Mouse (Mus musculus) regulatory T cell (primary cell): ENCODE data around the gene Phactr3.

Source experiments
- in situ Hi-C: fragments of 300-600 bp; cut with MboI, MseI; formaldehyde crosslinking; loops from one replicate; pipeline ENCODE4 v1.15.1; 2025; ENCODE audit warnings: high pct_unique_total_duplicates

The Phactr3 gene

GRCm38 (mm10) chr2:178257117-178257825, 138.5 kb downstream of the Phactr3 start:
- in situ Hi-C loops, result no loop called here

- in situ Hi-C loops, result no loop called here
These were observed 139.3 kb downstream of the Phactr3 start for GRCm38 (mm10) chr2:178257986-178258555.

GRCm38 (mm10) chr2:178263055-178263454, 144.3 kb downstream of the Phactr3 start:
- in situ Hi-C loops, result no loop called here

DNA sequence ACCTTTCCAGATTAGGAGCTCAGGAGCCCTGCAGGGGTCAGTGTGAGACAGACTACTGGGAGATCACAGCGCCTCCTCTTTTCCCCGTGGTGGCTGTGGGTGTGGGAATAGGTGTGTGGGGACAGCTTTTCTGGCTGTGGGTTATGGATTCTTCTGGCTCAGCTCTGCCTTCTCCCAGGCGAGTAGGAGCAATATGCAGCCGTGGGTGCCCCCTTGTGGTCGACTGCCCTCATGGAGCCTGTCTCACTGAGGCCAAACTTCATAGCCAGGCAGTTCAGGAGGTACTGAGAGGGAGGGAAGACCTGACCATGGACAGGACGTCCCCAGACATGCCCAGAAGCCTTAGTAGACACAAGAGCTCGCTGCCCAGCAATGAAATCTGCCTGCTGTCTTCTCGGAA, 145.6 kb downstream of the Phactr3 start:
- in situ Hi-C loops, result no loop called here

DNA sequence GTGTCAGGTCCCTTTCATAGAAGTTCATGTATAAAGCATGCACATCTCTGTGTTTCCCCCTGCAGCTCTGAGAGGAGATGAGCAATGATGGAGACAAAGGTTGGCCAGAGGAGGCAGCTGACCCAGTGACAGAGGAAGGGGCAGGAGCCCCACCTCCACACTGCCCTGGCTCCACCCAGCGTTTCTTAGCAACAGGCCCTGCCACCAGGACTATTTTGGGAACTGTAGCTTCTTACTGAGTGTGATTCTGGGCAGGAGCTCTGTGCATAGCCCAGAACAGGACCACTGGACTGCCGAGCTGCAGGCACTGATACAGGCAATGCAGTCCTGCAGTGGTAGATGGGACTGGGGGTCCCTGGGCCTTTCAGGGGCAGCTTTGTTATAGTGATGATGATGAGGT, 146.7 kb downstream of the Phactr3 start:
- in situ Hi-C loops, result no loop called here

- in situ Hi-C loops, result no loop called here
These were observed 152.0 kb downstream of the Phactr3 start for GRCm38 (mm10) chr2:178270794-178271193.

DNA sequence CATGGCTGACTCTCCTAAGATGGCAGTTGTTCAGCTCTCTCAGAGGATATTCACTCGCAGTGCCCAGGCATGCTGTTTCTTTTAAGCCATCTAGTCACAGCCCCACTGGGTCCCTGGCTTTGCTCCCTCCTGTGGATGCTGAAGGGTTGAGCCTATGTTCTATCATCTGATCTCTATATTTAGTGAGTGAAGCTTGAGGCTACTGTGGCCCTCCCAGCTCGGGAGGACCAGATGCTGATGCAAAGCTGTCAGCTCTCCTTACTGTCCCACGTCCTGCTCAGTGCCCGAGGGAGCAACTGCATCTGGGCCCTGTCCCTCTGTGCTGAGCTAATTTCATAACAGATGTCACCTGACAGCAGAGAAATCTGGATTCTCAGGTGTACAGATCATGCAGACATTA, 153.6 kb downstream of the Phactr3 start:
- in situ Hi-C loops, result no loop called here

DNA sequence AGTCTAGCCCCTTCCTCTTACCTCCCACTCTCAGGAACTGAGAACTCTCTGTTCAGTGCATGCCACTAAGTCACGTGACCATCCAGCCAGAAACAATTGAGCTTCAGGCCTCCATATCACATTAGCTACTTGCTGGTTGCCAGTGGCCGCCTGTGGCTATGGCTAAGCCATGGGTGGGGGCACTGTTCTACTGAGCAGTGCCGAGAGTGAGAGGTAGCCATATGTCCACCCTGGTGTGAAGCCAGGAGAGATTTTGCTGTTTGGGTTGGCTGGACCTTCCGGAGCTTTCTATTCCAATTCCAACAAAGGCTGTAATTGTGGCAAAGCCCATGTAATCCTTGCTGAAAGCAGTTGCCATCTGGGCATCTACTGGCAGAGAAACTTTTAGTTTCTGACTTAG, 155.4 kb downstream of the Phactr3 start:
- in situ Hi-C loops, result no loop called here

GRCm38 (mm10) chr2:178277206-178277605, 158.4 kb downstream of the Phactr3 start:
- in situ Hi-C loops, result no loop called here

DNA sequence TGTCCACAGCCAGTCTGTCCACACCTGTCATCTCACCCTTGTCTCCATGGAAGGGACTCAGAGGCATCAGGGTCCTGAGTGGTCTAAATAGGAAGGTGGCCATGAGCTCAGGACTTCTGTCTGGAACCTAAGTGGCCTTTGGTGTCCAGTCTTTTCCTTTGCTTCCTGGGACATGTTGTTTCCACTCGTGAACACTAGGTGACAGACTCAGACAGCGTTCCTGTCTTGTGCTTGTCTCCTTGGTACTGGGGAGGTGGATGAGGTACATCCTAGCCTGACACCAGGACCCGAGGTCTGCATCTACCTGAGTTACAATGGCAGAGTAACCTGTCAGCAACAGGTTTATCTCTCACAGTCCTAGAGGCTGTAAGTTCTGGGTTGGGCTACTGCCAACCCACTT, 162.4 kb downstream of the Phactr3 start:
- in situ Hi-C loops, result no loop called here

DNA sequence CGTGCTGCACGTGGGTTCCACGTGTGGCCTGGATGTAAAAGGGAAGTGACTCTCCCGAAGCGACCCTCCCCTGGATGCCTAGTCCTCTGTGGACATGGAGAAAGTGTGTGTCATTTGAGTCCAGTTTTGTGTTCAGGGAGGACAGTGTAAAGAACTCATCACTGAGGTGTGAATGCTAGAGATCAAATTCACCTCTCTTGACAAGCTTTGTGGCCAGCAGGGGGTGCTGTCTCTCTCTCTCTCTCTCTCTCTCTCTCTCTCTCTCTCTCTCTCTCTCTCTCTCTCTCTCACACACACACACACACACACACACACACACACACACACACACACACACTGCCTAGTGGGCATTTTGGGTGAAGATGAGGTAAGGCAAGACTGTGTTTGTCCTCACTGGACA, 168.5 kb downstream of the Phactr3 start:
- in situ Hi-C loops, result no loop called here

DNA sequence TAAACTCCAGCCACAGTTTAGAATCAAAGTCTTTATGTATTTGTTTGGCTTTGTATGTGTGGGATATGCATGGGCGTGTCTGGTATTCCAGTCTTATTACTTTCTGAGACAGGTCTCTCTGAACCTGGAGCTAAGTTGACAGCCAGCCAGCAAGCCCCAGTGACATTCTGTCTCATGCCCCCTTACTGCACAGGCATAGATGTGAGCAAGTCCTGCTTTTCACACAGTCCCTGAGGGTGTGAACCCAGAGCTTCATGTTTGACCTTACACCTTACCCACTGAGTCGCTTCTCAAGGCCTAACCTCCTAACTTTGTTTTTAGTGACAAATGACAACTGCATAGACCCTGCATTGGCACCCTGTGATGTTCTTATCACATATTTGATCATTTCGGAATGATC, 169.9 kb downstream of the Phactr3 start:
- in situ Hi-C loops, result no loop called here

DNA sequence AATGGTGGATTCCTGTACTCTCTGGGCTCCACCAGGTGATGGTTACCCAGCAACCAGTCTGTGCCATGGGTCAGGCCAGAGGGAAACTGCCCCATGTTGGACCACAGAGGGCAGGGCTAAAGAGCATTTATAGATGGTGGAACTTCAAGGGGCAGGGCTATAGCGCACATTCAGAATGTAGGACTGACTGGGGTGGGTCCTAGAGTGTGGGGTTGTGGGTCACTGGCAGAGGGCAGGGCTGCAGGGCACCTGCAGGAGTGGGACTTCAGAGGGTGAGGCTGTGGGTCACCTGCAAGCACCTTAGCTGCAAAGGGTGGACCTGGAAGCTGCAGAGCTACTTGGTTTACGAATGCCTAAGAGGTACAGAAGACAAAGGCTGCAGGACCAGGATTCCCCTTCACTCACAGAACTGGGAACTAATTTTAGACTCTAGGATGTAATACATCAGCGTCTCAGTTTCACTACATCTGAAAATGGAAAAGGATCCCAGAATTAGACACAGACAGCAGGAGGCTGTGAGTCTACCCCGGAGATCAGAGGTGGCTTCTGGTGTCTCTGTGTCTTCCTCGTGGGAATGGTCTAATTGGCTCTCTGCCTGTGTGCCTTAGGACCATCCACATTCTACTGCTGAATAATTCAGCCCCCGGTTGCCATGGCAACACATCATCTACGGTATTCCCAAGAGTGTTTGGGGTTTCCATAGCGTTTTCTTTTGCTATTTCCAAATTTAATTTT, 184.8 kb downstream of the Phactr3 start:
- in situ Hi-C loops, result no loop called here

DNA sequence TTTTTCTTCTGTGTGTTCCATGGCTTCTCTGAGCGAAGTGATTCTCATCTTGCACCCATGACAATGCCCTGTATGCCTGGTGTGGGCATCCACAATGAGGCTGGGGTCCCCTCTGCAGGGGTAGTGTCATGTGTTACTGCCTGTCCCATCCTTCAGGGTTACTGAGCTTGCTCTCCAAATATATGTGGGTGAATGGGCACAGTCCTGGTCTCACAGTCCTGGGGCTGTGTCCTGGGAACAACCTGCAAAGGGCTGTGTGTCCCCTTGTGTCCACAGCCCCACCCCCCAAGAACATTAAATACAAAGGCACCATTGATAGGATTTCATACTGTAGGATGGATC, 185.4 kb downstream of the Phactr3 start:
- in situ Hi-C loops, result no loop called here

DNA sequence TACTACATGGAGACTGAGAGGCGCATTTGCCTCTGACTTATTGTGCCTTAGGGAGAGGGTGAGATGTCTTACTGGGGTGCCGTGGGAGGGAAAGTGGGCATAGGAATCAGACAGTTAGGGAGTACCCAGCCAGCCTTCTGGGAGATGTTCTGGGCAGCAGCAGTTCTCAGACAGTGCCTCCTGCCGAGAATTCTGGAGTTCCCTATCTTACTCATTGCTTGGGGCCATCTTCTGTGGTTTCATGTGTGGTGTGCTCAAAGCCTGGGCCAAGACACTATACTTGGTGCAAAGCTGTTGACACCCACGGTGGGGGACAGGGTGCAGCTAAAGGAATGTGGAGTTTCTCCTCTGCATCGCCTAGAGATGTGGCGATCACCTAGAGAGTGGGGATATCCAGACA, 185.9 kb downstream of the Phactr3 start:
- in situ Hi-C loops, result no loop called here

GRCm38 (mm10) chr2:178313539-178313938, 194.8 kb downstream of the Phactr3 start:
- in situ Hi-C loops, result no loop called here

DNA sequence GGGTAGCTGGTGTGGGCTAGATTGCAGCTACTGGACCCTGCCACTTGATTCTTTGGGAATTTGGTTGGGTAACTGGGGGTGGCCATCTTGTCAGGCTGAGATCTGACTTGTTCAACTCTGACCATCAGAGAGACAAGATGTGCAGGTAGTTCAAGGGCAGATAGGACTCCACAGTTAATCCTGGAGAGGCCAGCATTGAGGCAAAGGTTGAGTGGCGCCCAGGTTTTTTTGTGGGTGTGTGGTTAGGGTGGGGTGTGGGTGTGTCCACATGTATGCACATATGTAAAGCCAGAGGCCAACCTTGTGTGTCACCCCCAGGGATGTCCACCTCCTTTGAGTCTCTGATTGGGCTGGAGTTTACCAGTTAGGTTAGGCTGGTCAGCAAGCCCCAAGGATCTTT, 197.5 kb downstream of the Phactr3 start:
- in situ Hi-C loops, result no loop called here

- in situ Hi-C loops, result no loop called here
These were observed 201.0 kb downstream of the Phactr3 start for GRCm38 (mm10) chr2:178319766-178320165.

- in situ Hi-C loops, result no loop called here
These were observed 202.5 kb downstream of the Phactr3 start for GRCm38 (mm10) chr2:178321271-178321670.

DNA sequence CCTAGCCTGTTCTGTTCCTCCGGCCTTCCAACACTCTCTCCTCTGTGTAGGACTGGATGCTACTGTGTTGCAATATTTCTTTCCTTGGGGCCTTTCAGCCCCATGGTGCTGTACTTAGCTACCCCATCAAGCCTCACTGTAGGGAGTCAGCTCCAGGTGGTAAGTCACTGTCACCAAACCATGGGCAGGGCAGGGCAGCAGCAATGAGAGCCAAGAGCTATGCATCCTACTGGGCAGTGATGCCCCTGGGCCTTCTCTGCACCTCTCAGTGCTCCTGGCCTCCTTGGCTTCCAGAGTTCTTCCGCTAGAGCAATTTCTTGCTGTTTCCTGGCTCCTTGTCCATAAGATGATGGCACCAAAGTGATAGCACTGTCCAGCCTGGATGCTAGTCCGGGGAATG, 205.6 kb downstream of the Phactr3 start:
- in situ Hi-C loops, result no loop called here

DNA sequence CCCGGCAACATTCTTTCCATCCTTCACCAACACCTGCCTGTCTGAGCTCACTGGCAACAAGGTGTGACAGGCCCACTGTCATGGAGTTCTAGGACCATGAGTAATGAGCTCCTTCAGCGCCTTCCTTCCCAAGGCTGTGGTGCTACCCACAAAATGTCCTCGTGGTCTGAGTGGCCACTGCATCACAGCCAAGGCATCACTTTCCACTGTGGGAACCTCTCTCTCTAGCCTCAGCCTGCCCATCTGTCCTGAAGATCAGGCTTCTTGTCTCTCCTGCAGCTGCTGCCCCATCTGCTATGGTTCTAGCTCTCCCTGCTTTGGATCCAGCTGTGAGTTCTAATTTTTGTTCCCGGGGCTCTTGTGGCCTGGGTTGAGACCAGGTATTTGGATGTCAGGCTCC, 206.0 kb downstream of the Phactr3 start:
- in situ Hi-C loops, result no loop called here

- in situ Hi-C loops, result no loop called here
These were observed 207.3 kb downstream of the Phactr3 start for GRCm38 (mm10) chr2:178326067-178326466.
